In the genomic region with DNA sequence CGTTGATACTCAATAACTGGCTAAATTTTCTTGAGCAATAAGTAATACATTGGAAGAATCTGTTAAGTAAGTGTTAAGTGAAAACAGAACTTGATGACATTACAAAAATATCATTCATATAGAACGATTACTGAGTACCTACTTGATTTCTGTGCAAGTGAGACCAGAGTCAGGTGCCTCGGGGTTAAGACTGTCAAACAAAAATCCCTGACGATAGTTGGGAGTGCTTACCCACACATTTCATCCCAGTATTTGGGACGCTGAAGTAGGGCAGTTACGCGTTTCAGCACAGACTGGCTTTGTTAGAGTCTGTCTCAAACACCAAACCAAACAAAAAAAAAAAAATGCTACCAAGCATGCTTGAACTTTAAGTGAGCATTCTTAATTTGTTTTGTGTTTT, we compare ENCODE assay signal across 8 mouse cellular contexts. TPM values are rescaled to one million over a fixed set of nuclear protein-coding genes. Genes with fewer than 3 reads are reported as not detected.
A peak's percentile ranks its signal among the peaks of the same experiment; 100 is the strongest.
DNase-seq lines count a peak whose midpoint lies in the region; ATAC-seq and TF ChIP-seq lines count a peak whose summit lies in the region.

No protein-coding gene starts in this region.

- peak overlapping the region; percentile 51 for H3K4me2 ChIP-seq in lung, postnatal 0 days (replicated peaks; ENCODE audit: low read depth, low read length)

- 0 out of 2 replicates have a peak, but pooled peaks have one; percentile 36 for ATAC-seq in frontal cortex, adult (ENCODE audit: low TSS enrichment)
- 0 out of 2 replicates have a peak, but pooled peaks have one; percentile 16 for ATAC-seq in lung, postnatal 0 days
- no peak for ATAC-seq in erythroid progenitor cell, adult 5-6 weeks (replicated peaks; ENCODE audit: low FRiP score, poor library complexity, severe bottlenecking)

- no peaks in the 10 kb centered on the region for H3K27me3 ChIP-seq in lung, postnatal 0 days (replicated peaks; ENCODE audit: insufficient read depth, low read length)

- no peak for TF ChIP-seq CTCF in lung, postnatal 0 days (IDR thresholded peaks at IDR 0.05)

- WGBS in lung, postnatal 0 days: 17% methylated on average over 7 of the region's 7 CpGs

- H3K4me3 ChIP-seq in lung, postnatal 0 days (ENCODE audit: low read depth, low read length): peak overlapping the region; percentile 59

- no peaks in the 10 kb centered on the region for H3K36me3 ChIP-seq in lung, postnatal 0 days (ENCODE audit: insufficient read depth, low read length)

- H3K9me3 ChIP-seq in lung, postnatal 0 days (ENCODE audit: low read length): no peaks in the 10 kb centered on the region

- DNase-seq in frontal cortex, adult 2 months (ENCODE audit: extremely low spot score in 1 of 2, low spot score in 1 of 2): no peak
- peak; percentile 14 for DNase-seq in thymus, postnatal 25 days
- no peak for DNase-seq in thymus, adult 18-20 months
- DNase-seq in lung, postnatal 0 days (ENCODE audit: low spot score): peak; percentile 10
- DNase-seq in right cerebral cortex, postnatal 4 days: no peak
- DNase-seq in kidney, adult 18-20 months: no peak

- H3K9ac ChIP-seq in lung, postnatal 0 days (replicated peaks; ENCODE audit: low read depth): no peak overlapping the region

- no peaks in the 10 kb centered on the region; the same call in 1 of the 2 replicates for H3K4me1 ChIP-seq in lung, postnatal 0 days (ENCODE audit: insufficient read depth, low read depth, low read length)

- no peak overlapping the region for H3K27ac ChIP-seq in lung, postnatal 0 days (ENCODE audit: low read length)

- no peak for TF ChIP-seq EP300 in lung, postnatal 0 days (IDR thresholded peaks at IDR 0.05)

RNA-seq across cellular contexts. Expression of gene Rbmx, which starts 0.6 kb away (rescaled TPM):
- polyA plus RNA-seq in frontal cortex, adult 2 months (2012; rRNA removed): 97.5 and 100 TPM in 2 replicates
- 50.4 and 52.4 TPM in 2 replicates for polyA plus RNA-seq in lung, postnatal 0 days (2015; fragmentation: Nextera tagmentation; extraction: Ambion mirVana)
- 34.8 and 42.2 TPM in 2 replicates for total RNA-seq in erythroid progenitor cell, adult 5-6 weeks (2015; ENCODE audit: low replicate concordance)
- total RNA-seq in erythroid progenitor cell, adult 5-6 weeks (2017; ENCODE audit: low replicate concordance): 24.8 and 27.2 TPM in 2 replicates

RNA-seq across cellular contexts. Expression of gene Gm364, which starts 15.5 kb away (rescaled TPM):
- polyA plus RNA-seq in frontal cortex, adult 2 months (2012; rRNA removed): not detected in 2 replicates
- not detected in 2 replicates for polyA plus RNA-seq in lung, postnatal 0 days (2015; fragmentation: Nextera tagmentation; extraction: Ambion mirVana)
- total RNA-seq in erythroid progenitor cell, adult 5-6 weeks (2015; ENCODE audit: low replicate concordance): not detected in 2 replicates
- total RNA-seq in erythroid progenitor cell, adult 5-6 weeks (2017; ENCODE audit: low replicate concordance): not detected in 2 replicates

RNA-seq across cellular contexts. Expression of gene Arhgef6, which starts 54.9 kb away (rescaled TPM):
- polyA plus RNA-seq in frontal cortex, adult 2 months (2012; rRNA removed): 37.2 and 37.9 TPM in 2 replicates
- polyA plus RNA-seq in lung, postnatal 0 days (2015; fragmentation: Nextera tagmentation; extraction: Ambion mirVana): 23.3 and 25.9 TPM in 2 replicates
- 32.8 and 46.5 TPM in 2 replicates for total RNA-seq in erythroid progenitor cell, adult 5-6 weeks (2015; ENCODE audit: low replicate concordance)
- total RNA-seq in erythroid progenitor cell, adult 5-6 weeks (2017; ENCODE audit: low replicate concordance): 17.8 and 29.4 TPM in 2 replicates

Comparison
In these comparisons a context has a peak if more than half of its experiments do, and no peak if none do; other contexts are left out.
1. DNase-seq: peak in thymus, postnatal 25 days (single experiment) and lung, postnatal 0 days (single experiment); none in frontal cortex, adult 2 months (0 of 2), thymus, adult 18-20 months (0 of 2), right cerebral cortex, postnatal 4 days (single experiment) and kidney, adult 18-20 months (single experiment).